Mouse (Mus musculus) hindbrain, embryonic 13.5 days (tissue): ENCODE data around the gene Zfp59. TPM values are rescaled to one million over a fixed set of nuclear protein-coding genes. Genes with fewer than 3 reads are reported as not detected.
"Not testable (repeated sequence)": the region's sequence is repeated elsewhere in the genome, so short reads cannot be mapped to it uniquely, and the experiment has no call there.

ENCODE experiments used
- ATAC-seq: fragments of 200-750 bp; cut with Nextera tagmentation; 2 replicates; pipeline ENCODE4 v1.8.0; 2017; ENCODE audit warnings: moderate TSS enrichment; ENCODE audit not compliant: low FRiP score
- H3K27ac ChIP-seq: fragments of 300-500 bp; sonication (generic); 2 replicates; pipeline ENCODE4 v1.5.1; 2015; ENCODE audit warnings: inconsistent platforms, mild to moderate bottlenecking, moderate library complexity
- H3K27me3 ChIP-seq: fragments of 300-500 bp; sonication (generic); 2 replicates; pipeline ENCODE4 v1.6.1; 2015; ENCODE audit warnings: mild to moderate bottlenecking, inconsistent platforms
- H3K36me3 ChIP-seq: fragments of 300-500 bp; sonication (generic); 2 replicates; pipeline ENCODE4 v1.6.1; 2015; ENCODE audit warnings: mild to moderate bottlenecking, inconsistent platforms
- H3K4me1 ChIP-seq: fragments of 300-500 bp; sonication (generic); replicated peaks from 2 replicates; pipeline ENCODE4 v1.6.1; 2015; ENCODE audit warnings: inconsistent platforms
- H3K4me2 ChIP-seq: fragments of 300-500 bp; sonication (generic); 2 replicates; pipeline ENCODE4 v1.6.1; 2015; ENCODE audit warnings: inconsistent platforms, mild to moderate bottlenecking, moderate library complexity
- H3K4me3 ChIP-seq: fragments of 300-500 bp; sonication (generic); 2 replicates; pipeline ENCODE4 v1.5.1; 2015; ENCODE audit warnings: mild to moderate bottlenecking, inconsistent platforms
- H3K9ac ChIP-seq: fragments of 300-500 bp; sonication (generic); 2 replicates; pipeline ENCODE4 v1.6.1; 2015; ENCODE audit warnings: mild to moderate bottlenecking, inconsistent platforms
- H3K9me3 ChIP-seq: fragments of 300-500 bp; sonication (generic); 2 replicates; pipeline ENCODE4 v1.6.1; 2016; ENCODE audit warnings: inconsistent platforms
- WGBS: fragments of 180-500 bp; shearing (Covaris S2); methylation state at CpG from one replicate; pipeline ENCODE4 v1.1.7; 2015; 5-methylcytosine and 5-hydroxymethylcytosine counted together
- polyA plus RNA-seq: library from polyadenylated mRNA; unstranded; fragments of >200 nt; fragmentation: Nextera tagmentation; extraction: Ambion mirVana; gene quantifications from 2 replicates; pipeline ENCODE4 v1.2.1, GENCODE M21; 2015

Gene Zfp59
- polyA plus RNA-seq, 1 experiment from 2014 or later: 10.5 TPM

- Histone ChIP-seq H3K9ac (no peak overlapping the region), H3K4me1 (no peaks in the 10 kb centered on the region), H3K9me3 (peaks cover 3% of the 10 kb centered on the region; the same call in 1 of the 2 replicates), H3K36me3 (peaks cover 60% of the 10 kb centered on the region), H3K27ac (no peak overlapping the region), H3K4me3 (no peak overlapping the region), H3K4me2 (no peak overlapping the region), H3K27me3 (no peaks in the 10 kb centered on the region)
- no peak for ATAC-seq
These were observed 15.8 kb upstream of the Zfp59 start for GRCm38 (mm10) chr7:27822611-27823010.

DNA sequence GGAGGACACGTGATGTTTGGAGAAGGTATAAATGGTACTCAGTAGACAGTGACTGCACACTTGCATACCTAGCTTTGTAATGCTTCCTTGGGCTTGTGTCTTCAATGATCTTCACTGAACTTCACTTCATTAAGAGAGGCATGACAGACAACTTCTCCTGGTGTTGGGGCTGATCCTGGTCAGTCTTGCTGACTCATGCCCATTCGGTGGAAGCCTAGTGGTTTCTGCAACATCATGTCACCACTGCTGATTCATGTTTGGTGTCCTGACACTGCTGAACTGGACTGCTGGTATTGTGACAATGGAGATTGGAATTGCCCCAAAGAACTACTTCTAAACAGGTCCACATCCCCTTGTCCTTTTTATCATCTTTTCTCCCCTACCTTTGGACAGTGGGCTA is 4.3 kb upstream of the Zfp59 start:
- Histone ChIP-seq H3K4me1 (peaks cover 5% of the 10 kb centered on the region), H3K9ac (no peak overlapping the region), H3K9me3 (no peaks in the 10 kb centered on the region), H3K27ac (no peak overlapping the region), H3K4me2 (no peak overlapping the region), H3K4me3 (no peak overlapping the region), H3K36me3 (no peaks in the 10 kb centered on the region), H3K27me3 (peaks cover 8% of the 10 kb centered on the region)
- 91% methylated on average over 2 of the region's 2 CpGs for WGBS
- ATAC-seq: no peak

- H3K4me2 ChIP-seq: peak overlapping the region; percentile 70
- no peaks in the 10 kb centered on the region for H3K27me3 ChIP-seq
- peak overlapping the region; percentile 90 for H3K27ac ChIP-seq
- peak overlapping the region; percentile 50 for H3K4me3 ChIP-seq
- WGBS: 27% methylated on average over 6 of the region's 6 CpGs
- peak overlapping the region; percentile 75 for H3K9ac ChIP-seq
- H3K9me3 ChIP-seq: no peaks in the 10 kb centered on the region
- peak; percentile 46; the same call in 1 of the 2 replicates for ATAC-seq
- no peaks in the 10 kb centered on the region for H3K36me3 ChIP-seq
- peaks cover 19% of the 10 kb centered on the region for H3K4me1 ChIP-seq
These were observed 511 bp upstream of the Zfp59 start for GRCm38 (mm10) chr7:27837896-27838295.

- peak overlapping the region; percentile 50 for H3K4me3 ChIP-seq
These were observed 1.2 kb downstream of the Zfp59 start for GRCm38 (mm10) chr7:27839596-27839995.

DNA sequence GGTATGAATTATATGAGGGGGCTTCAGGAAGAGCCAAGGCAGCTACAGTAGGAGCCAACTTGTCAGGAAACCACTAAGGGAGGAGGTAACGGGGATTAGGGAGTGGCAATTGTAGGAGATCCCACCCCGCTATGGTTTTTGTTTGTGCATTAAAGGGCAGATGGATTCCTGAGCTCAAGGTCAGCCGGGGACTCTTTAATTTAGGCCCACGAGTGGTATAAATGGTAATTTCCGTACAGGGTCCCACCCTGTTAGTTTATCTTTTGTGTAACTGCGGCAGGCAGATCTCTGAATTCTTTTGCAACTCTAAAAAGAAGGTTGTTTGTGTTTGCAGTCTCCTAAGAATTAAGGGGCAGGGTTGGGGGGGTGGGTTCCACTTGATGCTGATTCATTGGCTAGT is 1.7 kb downstream of the Zfp59 start:
- no peak for ATAC-seq
- H3K36me3 ChIP-seq: peaks cover 9% of the 10 kb centered on the region
- no peak overlapping the region for H3K27ac ChIP-seq
- H3K4me3 ChIP-seq: no peak overlapping the region
- no peak overlapping the region for H3K9ac ChIP-seq
- H3K27me3 ChIP-seq: no peaks in the 10 kb centered on the region
- H3K4me2 ChIP-seq: no peak overlapping the region
- no peaks in the 10 kb centered on the region for H3K9me3 ChIP-seq
- H3K4me1 ChIP-seq: peaks cover 19% of the 10 kb centered on the region
- 86% methylated on average over 6 of the region's 6 CpGs for WGBS

More at GRCm38 (mm10) chr7:27839596-27839995, 1.2 kb downstream of the Zfp59 start:
- H3K27ac ChIP-seq: no peak overlapping the region
- ATAC-seq: no peak
- H3K36me3 ChIP-seq: peaks cover 4% of the 10 kb centered on the region
- H3K4me2 ChIP-seq: peak overlapping the region; percentile 70
- H3K9ac ChIP-seq: peak overlapping the region; percentile 75; the same call in 1 of the 2 replicates
- WGBS: 99% methylated on average over 7 of the region's 7 CpGs
- no peaks in the 10 kb centered on the region for H3K9me3 ChIP-seq
- H3K27me3 ChIP-seq: no peaks in the 10 kb centered on the region
- peaks cover 19% of the 10 kb centered on the region for H3K4me1 ChIP-seq

DNA sequence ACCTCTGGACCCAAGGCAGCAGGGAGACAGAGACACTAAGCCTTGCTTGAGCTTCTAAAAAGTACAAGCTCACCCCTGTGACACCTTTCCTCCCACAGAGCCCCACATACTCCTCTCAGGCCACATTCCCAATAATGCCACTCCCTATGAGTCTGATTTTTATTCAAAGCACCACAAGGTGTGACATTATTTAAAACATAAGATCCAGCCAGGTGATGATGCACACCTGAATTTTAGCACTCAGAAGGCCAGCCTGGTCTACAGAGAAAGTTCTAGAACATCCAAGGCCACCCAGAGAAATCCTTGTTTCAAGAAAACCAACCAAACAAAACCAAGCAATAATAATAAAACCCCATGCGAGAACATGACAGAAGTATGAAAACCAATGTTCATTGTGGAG is 18.8 kb downstream of the Zfp59 start, which contains the start of gene Zfp607a:
TSS of gene Zfp607a (plus strand) at position 301 of the 400 bp plus-strand sequence.
- Histone ChIP-seq H3K36me3 (peaks cover 43% of the 10 kb centered on the region), H3K9ac (no peak within 1 kb of the TSS), H3K4me3 (no peak within 1 kb of the TSS), H3K27me3 (no peaks in the 10 kb centered on the region), H3K4me2 (no peak within 1 kb of the TSS), H3K4me1 (peaks cover 14% of the 10 kb centered on the region), H3K9me3 (no peaks in the 10 kb centered on the region), H3K27ac (no peak within 1 kb of the TSS)
- WGBS: 95% methylated on average over 1 of the region's 1 CpGs
- ATAC-seq: no peak

- peaks cover 33% of the 10 kb centered on the region for H3K36me3 ChIP-seq
- H3K9me3 ChIP-seq: no peaks in the 10 kb centered on the region
- no peak for ATAC-seq
- H3K4me3 ChIP-seq: peak overlapping the region; percentile 51
- H3K27me3 ChIP-seq: no peaks in the 10 kb centered on the region
- H3K4me2 ChIP-seq: peak overlapping the region; percentile 66
- peaks cover 14% of the 10 kb centered on the region for H3K4me1 ChIP-seq
- H3K9ac ChIP-seq: peak overlapping the region; percentile 73
- no peak overlapping the region for H3K27ac ChIP-seq
- 32% methylated on average over 10 of the region's 10 CpGs for WGBS
These were observed 21.2 kb downstream of the Zfp59 start for GRCm38 (mm10) chr7:27859301-27860251.

GRCm38 (mm10) chr7:27860396-27861235 is 22.2 kb downstream of the Zfp59 start:
- under 1% methylated on average over 22 of the region's 22 CpGs for WGBS
- peak overlapping the region; percentile 73 for H3K9ac ChIP-seq
- H3K4me1 ChIP-seq: peaks cover 14% of the 10 kb centered on the region
- peak overlapping the region; percentile 48; the same call in 1 of the 2 replicates for H3K27ac ChIP-seq
- no peaks in the 10 kb centered on the region for H3K9me3 ChIP-seq
- no peaks in the 10 kb centered on the region for H3K27me3 ChIP-seq
- H3K4me2 ChIP-seq: peak overlapping the region; percentile 66
- peak overlapping the region; percentile 51 for H3K4me3 ChIP-seq
- peak; percentile 75 for ATAC-seq
- peaks cover 27% of the 10 kb centered on the region for H3K36me3 ChIP-seq

- H3K27ac ChIP-seq, ATAC-seq, H3K9me3 ChIP-seq, H3K9ac ChIP-seq, H3K4me2 ChIP-seq, H3K4me3 ChIP-seq, H3K27me3 ChIP-seq: not testable (repeated sequence)
- peaks cover 14% of the 10 kb centered on the region for H3K4me1 ChIP-seq
- 79% methylated on average over 5 of the region's 5 CpGs for WGBS
- peaks cover 24% of the 10 kb centered on the region for H3K36me3 ChIP-seq
These were observed 24.2 kb downstream of the Zfp59 start for GRCm38 (mm10) chr7:27862578-27862977.

GRCm38 (mm10) chr7:27881721-27882120 is 43.3 kb downstream of the Zfp59 start:
- peaks cover 61% of the 10 kb centered on the region for H3K36me3 ChIP-seq
- H3K27ac ChIP-seq: no peak overlapping the region
- 0 out of 2 replicates have a peak, but pooled peaks cover 6% of the 10 kb centered on the region for H3K9me3 ChIP-seq
- no peak overlapping the region for H3K4me2 ChIP-seq
- WGBS: over 99% methylated on average over 4 of the region's 4 CpGs
- H3K4me3 ChIP-seq: no peak overlapping the region
- no peak overlapping the region for H3K9ac ChIP-seq
- no peaks in the 10 kb centered on the region for H3K4me1 ChIP-seq
- H3K27me3 ChIP-seq: no peaks in the 10 kb centered on the region
- ATAC-seq: no peak

- Histone ChIP-seq H3K9me3 (peaks cover 4% of the 10 kb centered on the region; the same call in 1 of the 2 replicates), H3K27ac (no peak overlapping the region), H3K36me3 (peaks cover 9% of the 10 kb centered on the region), H3K9ac (no peak overlapping the region), H3K27me3 (no peaks in the 10 kb centered on the region), H3K4me1 (no peaks in the 10 kb centered on the region), H3K4me2 (no peak overlapping the region), H3K4me3 (no peak overlapping the region)
- 91% methylated on average over 4 of the region's 4 CpGs for WGBS
- no peak for ATAC-seq
These were observed 62.2 kb downstream of the Zfp59 start for GRCm38 (mm10) chr7:27900601-27901000.
